Mouse (Mus musculus) cerebellum, adult 9-11 months (tissue): ENCODE measurements around the gene Nol6.
"Not testable (repeated sequence)": the region's sequence is repeated elsewhere in the genome, so short reads cannot be mapped to it uniquely, and the experiment has no call there.

Experiments used
- DNase-seq: peaks from one replicate; pipeline ENCODE4 v3.0.0; 2022

Nol6 gene

DNA sequence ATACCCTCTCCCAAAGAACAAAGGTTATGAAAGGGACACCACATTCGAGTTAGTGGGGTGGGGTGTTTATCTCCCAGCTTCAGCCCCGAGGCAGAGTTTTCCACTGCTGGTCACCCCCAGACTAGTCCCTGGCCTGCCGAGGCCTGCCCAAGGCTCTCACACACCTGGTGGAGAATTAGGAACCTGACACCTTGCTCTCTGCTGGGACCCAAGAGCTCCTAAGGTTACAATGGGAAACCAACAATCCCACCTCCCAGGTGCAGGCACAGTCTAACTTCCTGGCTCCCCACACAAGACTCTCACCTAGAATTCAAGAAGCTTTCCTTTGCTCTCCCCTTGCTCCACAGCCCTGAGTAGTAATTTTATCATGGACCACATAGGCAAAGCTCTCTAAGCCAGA lies 7.4 kb downstream of the Nol6 start:
- no peak for DNase-seq

DNA sequence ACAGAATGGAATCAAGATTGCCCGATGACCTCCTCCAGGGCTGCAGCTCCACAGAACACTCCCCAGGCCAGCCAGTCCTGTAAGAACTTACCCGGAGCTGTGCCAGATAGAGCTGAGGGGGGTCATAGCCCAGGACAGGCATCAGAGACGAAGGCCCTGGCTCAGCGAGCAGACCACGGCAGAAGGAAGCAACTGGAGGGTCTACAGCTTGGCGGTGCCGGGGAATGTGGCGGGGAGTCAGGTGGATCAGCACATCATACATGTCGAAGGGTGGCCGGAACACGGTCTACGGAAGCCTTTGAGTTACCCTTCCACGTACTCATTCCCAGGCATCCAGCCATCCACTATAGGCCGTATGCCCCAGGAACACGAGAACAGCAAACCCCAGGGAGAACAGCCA lies 8.5 kb downstream of the Nol6 start:
- no peak for DNase-seq

DNA sequence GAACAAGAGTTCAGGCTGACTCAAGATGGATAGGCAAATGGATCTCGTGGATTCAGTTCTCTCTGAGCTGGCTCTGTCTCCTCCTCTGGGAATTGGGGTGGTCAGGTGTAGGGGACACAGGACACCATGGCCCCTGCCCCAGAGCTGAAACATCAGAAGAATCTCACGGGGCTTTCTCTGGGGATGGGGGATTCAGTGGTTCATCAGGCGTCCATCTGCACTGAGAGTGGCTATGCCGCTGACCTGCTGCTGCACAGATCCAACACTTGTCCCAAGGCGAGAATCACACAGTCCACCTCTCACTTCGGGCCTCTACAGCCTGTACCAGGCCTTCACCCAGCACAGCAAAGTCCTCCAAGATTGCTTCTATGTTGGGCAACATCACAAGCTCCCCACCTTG lies 9.2 kb downstream of the Nol6 start:
- DNase-seq: no peak

- no peak for DNase-seq
These were observed 9.7 kb downstream of the Nol6 start for GRCm38 (mm10) chr4:41114358-41115070.

DNA sequence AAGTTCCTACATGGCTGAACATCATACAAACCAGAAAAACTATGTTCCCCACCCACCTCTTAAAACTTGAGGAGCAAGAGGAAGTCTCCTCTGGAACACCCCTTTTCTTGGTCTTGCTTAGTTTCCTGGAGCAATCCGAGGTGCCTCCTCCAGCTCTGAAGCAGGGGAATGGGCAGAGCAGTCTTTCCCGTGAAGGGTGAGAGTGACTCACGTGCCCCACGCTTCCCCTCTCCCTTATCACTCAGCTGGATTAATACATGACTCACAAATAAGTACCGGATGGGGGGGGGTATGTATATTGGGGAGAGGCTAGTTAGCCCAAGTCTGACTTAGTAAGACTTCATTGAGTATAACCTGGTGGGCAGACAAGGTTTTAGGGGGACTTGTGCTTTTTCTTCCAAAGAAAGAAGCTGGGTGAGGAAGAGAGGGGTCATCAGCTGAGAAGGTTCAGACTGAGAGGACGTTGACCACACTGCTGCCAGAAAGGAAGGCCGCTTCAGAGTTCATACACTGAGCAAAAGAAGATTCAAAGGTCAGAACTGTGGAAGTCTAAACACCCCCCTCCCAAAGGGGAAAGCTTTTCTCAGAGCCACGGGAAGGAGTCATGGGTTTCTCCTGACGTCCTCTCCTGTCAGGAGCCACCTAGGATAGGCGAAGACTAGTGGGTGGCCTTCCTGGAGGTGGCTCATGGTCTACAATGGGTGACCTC lies 15.4 kb downstream of the Nol6 start:
- DNase-seq: no peak

DNA sequence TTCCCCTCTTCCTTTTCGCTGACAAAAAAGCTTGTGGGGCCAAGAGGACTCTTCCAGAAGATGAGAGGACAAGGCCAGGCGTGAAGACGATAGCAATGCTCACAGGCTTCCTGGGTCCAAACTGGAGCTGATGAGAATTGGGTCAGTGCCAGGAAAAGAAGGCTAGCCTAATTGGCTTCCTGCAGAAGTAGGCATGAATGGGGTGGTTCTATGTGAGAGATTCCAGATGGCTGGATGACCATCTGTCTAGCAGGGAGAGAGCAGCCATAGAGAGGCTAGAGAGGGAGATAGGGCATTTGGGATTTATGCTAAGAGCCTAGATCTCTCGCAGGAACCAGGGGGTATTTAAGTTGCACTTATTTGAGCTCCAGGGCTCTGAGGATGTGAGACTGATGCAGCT lies 16.8 kb downstream of the Nol6 start:
- peak; percentile 62 for DNase-seq

DNA sequence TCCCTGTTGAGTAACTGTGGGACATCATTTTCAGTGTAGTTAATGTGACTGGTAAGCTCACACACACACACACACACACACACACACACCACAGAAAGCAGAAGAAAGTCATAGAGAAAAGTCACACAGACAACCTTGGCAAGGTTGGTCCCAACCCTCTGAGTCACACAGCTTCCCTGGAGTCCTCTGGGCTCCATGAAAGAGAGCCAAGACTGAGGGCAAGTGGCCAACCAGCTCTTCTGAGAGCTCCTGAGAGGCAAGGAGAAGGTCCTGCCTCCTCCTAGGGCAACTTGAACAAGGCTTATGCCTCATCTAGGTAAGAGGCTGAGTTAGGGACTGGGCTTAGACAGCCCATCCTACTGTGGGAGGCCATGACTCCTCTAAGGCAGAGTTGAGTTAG lies 21.4 kb downstream of the Nol6 start:
- no peak for DNase-seq

DNA sequence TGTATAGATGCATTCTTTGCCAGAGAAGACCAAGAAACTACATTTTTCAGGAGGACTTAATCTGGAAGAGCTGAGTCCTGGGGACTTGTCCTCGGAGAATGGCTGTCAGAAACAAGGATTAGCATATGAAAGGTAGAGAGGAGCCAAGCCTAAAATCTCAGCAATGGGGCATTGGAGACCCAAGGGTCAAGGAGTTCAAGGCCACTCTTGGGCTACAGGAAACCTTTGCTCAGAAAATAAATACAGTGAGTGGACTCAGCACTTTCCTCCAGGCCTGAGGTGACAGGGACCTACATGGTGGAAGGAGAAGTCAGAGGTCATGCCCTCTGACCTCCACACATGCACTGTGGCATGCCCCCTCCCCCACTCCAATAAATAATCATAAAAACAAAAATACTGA lies 23.3 kb downstream of the Nol6 start:
- DNase-seq: no peak

GRCm38 (mm10) chr4:41098577-41098951 lies 25.7 kb downstream of the Nol6 start:
- no peak for DNase-seq

DNA sequence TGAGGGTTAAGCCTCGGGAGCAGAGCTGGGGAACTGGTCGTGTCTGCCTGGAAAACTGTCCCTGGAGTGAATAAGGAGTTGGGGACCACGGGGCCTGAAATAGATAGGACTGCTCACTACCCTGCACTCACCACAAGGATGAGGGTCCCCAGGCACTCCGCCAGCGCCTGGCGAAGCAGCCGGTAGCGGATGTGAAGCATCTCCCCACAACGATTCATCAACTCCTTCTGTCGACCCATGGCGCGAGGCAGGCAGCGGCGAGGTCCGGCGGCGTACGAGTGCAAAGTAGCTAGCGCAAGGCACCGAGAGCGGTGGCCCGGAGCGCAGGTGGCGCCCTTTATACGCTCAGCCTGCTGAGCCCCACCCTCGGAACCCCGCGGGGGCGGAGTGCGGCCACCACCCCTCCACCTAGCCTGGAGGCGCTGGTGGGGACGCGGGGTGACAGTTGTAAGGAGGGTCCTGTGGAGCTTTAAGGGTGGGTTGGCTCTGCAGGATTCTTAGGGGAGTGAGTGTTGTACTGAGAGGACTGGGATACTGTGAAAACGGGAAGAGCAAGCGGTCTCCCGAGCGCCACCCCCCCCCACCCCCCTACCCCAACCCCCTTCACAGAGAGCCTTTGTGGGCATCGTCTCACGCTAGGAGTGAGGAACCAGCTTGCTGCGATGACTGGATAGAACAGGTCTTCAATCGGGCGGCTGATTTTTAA lies 26.2 kb downstream of the Nol6 start, which contains the start of gene Aqp3:
TSS of gene Aqp3 (minus strand) at position 313 of the 706 bp plus-strand sequence.
- DNase-seq: no peak

- no peak for DNase-seq
These were observed 26.9 kb downstream of the Nol6 start for GRCm38 (mm10) chr4:41097381-41097780.

- no peak for DNase-seq
These were observed 27.5 kb downstream of the Nol6 start for GRCm38 (mm10) chr4:41096794-41097193.

DNA sequence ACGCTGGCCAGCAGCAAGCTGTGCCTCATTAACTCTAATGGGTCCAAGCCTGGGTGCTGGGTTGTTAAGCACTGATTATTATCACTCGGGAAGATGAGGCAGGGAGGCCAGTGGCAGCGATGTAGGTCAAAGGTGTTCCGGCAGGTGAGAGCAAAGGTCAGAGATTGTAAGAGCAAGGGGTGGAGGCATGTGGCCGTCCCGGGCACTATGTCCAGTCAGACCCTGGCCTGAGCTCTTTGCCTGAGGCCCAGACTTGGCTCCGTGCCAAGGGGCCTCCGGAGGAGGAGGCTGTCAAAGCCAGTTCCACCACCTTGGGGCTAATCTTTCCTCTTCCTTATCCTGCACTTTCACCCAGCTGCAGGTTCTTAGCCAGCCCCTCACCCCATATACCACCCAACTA lies 28.1 kb downstream of the Nol6 start:
- DNase-seq: no peak

GRCm38 (mm10) chr4:41094361-41094760 lies 29.9 kb downstream of the Nol6 start:
- no peak for DNase-seq

DNA sequence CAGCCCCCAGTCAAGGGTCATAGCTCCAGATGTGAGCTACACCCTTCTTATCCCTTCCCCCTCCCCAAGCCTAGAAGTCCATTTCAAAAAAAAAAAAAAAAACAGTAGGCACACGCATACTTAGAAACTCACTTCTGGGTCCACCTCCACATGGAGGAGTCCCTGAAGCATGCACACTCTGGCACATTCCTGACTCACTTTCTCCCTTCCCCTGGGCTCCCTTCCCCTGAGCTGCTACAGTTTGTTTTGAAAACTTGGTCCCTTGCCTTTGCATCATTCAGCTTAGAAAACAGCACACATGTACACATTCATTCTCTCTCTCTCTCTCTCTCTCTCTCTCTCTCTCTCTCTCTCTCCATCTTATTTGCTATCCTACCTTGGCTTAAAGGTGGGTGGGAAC lies 31.3 kb downstream of the Nol6 start:
- no peak for DNase-seq

GRCm38 (mm10) chr4:41091391-41091790 lies 32.9 kb downstream of the Nol6 start:
- no peak for DNase-seq

GRCm38 (mm10) chr4:41089705-41090104 lies 34.5 kb downstream of the Nol6 start:
- no peak for DNase-seq

GRCm38 (mm10) chr4:41089189-41089588 lies 35.1 kb downstream of the Nol6 start:
- DNase-seq: no peak

DNA sequence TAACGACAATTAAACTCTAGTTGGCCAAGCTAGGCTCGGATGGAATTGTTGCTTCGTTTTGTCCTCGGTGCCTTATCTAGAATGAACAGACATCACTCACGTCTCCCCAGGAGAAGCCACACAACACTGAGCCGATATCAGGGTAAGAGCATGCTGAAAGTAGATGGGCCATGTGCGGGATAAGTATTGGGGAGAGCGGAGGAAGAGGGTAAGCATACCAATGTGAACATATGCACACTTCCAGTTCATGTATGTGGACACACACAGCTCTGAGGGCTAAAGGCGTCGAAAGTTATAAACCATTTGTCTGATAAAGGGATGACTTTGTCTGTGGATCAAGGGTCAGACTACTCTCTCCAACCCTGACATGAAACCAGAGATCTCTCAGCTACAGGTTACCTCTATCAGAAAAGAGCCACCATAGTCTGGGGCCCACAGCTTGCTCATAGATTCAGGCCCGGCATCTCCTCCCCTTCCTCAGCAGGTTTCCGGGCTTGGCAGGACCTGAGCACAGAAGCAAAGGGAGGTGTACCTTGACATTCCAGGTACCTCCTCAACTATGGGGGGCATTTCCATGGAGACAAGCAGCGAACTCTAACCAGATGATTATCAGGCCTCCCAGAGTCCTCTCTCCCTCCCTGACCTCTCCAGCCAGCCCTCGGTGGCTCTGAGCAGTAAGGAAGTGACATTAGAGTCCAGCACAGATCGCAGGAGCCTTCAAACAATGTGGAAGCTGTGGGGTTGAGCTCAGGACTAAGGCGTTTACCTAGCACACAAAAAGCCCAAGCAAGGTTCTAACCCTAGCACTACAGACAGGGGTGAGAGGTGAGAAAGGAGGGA lies 36.6 kb downstream of the Nol6 start:
- no peak for DNase-seq

DNA sequence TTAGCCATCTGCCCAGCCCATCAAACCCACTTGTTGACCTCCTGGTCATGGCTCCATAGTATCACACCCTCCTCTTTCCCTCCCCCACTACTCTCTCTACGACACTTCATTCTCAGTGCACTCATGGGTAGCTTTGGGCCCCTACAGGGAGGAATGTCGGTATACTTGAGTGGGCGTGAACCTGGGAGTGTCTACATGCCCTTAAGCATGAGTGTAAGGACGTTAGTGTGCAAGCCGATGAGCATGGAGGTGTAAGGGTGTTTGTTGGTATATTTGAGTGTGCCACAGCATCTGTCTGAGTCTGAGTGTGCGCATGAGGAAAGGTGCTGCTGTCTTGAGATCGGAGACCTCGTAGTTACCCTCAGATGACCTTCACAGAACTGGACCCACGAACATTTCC lies 37.3 kb downstream of the Nol6 start:
- DNase-seq: no peak

DNA sequence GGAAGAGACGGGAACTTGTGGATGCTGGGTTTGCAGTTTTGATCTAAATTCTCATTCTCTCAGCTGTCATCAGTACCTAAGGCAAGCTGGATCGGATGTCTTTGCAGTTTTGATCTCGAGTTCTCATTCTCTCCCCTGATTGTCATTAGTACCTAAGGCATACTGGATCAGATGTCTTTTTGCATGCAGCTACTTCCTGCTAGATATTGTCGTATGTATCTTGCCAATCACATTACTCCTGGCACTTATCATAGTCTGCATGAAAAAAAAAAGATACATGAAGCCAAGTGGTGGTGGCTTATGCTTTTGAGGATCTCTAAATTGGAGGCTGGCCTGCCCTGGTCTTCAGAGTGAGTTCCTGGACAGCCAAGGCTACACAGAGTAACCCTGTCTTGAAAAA lies 39.4 kb downstream of the Nol6 start:
- DNase-seq: no peak

- not testable (repeated sequence) for DNase-seq
These were observed 41.5 kb downstream of the Nol6 start for GRCm38 (mm10) chr4:41082803-41083202.

- DNase-seq: no peak
These were observed 42.5 kb downstream of the Nol6 start for GRCm38 (mm10) chr4:41081733-41082132.
